Mouse (Mus musculus) left cerebral cortex, adult 8-10 months (tissue): ENCODE measurements around the gene Xylt1. TPM values are rescaled to one million over a fixed set of nuclear protein-coding genes. Genes with fewer than 3 reads are reported as not detected.
A peak's percentile ranks its signal among the peaks of the same experiment; 100 is the strongest.

Source experiments
- DNase-seq, 2 experiments: peaks; one replicate each; pipeline ENCODE4 v3.0.0; 2022; ENCODE audit warnings: low spot score in 2 of 2
- total RNA-seq, 4 experiments: library from RNA; stranded (reverse); gene quantifications; 2 replicates each; pipeline ENCODE4 v1.2.4; 2022

Xylt1 gene
- total RNA-seq, 4 experiments from 2014 or later = 46.8 to 52.9 (median 48.7) TPM

- no peak for DNase-seq
These were observed 131.5 kb downstream of the Xylt1 start for GRCm38 (mm10) chr7:117512301-117512700.

GRCm38 (mm10) chr7:117515794-117516193 lies 135.0 kb downstream of the Xylt1 start:
- DNase-seq = no peak

GRCm38 (mm10) chr7:117516896-117517295 lies 136.1 kb downstream of the Xylt1 start:
- DNase-seq = no peak

DNA sequence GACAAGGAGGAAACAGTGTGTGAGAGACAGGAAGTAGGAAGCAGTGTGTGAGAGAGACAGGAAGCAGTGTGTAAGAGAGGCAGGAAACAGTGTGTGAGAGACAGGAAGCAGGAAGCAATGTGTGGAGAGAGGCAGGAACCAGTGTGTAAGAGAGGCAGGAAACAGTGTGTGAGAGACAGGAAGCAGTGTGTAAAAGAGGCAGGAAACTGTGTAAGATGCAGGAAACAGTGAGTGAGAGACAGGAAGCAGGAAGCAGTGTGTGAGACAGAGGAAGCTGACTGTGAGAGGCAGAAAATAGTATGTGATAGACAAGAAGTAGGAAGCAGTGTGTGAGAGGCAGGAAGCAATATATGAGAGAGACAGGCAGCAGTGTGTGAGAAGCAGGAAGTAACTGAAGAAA lies 140.6 kb downstream of the Xylt1 start:
- DNase-seq = no peak

DNA sequence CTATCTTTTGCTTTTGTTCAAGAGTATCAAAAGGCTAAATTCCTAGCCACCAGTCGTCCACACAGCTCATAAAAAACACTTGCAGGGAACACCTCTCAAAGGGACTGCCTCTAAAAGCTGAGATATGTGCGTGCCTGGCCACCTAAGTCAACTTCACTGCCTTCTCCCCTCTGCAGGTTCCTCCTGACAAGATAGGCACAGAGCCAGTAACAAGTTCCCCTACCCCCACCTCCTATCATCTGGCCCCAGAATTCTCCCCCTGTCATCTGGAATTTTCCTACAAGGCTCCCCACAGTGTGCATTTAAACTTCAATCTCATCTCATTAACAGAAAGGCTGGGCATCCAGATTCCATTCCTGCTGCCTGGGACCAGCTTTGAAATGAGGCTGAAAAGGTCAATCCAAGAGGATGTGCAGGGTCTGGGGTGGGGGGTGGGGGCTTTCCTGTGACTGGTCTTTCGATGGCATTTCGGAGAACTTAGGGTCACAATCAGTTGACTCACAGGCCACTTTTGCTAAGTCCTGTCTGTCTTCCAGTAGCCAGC lies 141.4 kb downstream of the Xylt1 start:
- DNase-seq = no peak

DNA sequence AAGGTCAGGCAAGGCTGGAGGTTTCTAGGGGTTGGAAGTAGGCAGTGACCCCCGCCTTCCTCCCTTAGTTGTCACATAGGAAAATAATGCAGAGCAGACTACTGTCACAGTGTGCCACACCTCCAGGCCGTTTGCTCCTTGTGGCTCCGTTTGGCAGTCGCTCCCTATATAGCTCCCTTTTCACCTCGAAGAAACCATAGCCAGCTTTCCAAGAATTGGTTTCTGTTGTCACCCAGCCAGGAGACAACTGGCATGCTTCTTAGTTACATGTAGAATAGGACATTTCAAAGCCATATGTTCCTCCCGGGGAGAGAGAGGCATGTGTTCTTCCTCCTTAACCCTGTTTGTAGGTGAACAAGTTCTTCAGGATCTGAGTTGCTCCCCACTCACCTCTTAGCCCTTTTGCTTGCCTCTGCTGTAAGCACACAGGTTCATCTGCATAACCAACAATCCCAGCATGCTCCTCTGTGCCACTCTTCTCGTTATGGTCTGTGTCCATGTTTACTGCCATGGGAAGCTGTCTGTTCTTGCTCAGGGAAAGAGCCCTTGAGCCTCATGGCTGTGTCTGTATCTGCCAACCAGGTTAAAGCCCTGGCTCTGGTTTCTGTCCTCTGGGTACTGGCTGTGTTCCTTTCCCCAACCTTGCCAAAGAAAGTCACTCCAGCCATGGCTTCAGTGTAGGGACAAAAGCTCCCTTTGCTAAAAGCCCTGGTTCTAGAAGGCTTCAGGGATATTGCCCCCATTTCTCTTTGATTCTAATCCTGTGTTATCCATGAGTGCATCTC lies 143.8 kb downstream of the Xylt1 start:
- peak in 1 of 2 experiments; percentile 32 for DNase-seq

DNA sequence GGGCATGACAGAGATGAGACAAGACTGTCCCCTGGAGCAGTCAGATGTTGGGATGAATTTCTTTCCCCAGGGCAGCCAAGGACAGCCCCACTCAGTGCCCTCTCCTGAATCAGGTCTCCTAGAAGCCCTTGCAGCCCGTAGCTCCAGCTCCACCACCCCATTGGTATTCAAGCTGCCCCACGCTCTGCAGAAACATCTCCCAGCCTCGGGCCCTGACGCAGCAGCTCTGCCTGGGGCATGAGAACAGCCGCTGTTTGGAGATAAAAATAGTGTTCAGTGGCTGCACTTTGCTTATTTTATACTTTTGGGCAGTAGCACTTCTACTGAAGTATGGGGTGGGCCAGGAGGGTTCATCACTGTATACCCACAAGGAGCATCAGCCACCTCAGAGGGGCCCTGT lies 144.9 kb downstream of the Xylt1 start:
- no peak for DNase-seq

DNA sequence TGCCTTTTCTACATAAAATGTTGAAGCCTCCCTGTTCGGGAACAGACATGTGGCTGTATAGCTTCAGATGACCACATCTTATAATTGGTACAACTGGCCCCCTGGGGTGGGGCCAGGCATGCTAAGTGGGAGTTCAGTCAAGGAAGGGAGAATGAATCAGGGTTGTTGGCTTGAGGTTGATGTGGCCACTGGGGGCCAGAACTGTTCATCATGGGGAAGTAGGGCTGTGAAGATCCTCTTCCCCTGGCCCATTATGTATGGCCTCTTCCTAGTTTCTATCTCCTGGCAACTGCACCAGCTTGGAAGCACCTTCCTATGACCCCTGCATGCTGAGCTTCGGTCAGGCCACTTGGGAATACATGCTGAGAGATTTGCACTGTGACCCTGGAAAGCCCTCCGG lies 145.8 kb downstream of the Xylt1 start:
- no peak for DNase-seq

DNA sequence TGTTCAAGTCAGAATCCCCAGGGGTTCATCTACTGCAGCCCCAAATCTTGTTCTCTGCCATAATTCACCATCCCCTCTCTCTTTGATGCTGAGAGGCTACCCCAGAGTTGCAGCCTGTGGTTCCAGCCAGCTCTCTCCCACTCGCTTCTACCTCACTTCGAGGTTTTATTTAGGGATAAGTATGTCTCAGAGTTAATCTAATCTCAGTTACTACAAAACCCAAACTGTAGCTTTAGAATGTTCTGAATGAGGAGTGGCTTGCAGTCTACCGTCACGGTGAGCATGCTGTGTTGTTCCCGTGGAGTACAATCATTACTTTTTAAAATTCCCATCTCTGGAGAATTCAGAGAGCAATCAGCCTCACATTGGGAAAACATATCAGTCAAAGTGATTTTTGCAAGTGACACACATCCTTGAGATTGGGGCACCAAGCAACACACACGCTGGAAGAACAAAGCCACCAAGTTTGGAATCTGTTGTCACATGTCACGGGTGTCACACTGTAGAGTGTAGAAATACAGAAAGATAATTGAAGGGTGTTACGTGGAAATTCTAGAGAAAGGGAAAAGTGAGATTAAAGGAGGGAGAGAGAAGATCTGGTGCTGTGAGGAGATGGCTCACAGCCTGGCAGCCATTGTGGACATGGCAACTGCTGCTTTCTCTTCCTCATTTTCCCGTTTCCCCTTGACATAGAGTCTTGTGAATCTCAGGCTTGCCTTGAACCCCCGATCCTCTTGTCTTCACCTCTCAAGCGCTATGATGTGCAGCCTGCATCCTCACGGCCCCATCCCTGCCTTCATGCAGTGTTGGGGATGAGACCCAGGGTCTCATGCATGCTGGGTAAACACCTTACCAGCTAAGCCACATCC lies 149.2 kb downstream of the Xylt1 start:
- DNase-seq = no peak

- no peak for DNase-seq
These were observed 151.9 kb downstream of the Xylt1 start for GRCm38 (mm10) chr7:117532651-117533050.

DNA sequence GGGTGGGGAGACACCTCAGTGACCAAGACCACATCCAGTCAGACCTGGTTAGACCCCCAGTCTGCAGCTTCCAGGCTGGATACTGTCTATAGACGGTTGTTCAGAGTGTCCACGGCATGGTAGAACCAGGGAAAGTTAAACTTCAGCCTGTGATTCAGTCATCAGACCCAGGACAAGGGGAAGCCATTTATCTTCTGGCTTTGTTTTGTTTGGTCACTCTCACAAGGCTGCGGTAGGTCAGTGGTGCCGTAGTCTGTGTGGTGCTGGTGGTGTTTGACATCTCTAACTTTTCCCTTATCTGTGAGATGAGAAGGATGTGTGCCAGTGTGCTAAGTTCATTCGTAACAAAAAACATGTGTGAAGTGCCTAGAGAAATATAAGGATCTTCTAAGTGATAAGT lies 152.4 kb downstream of the Xylt1 start:
- no peak for DNase-seq

- DNase-seq = no peak
These were observed 159.2 kb downstream of the Xylt1 start for GRCm38 (mm10) chr7:117539931-117540330.

GRCm38 (mm10) chr7:117540413-117540812 lies 159.6 kb downstream of the Xylt1 start:
- no peak for DNase-seq

DNA sequence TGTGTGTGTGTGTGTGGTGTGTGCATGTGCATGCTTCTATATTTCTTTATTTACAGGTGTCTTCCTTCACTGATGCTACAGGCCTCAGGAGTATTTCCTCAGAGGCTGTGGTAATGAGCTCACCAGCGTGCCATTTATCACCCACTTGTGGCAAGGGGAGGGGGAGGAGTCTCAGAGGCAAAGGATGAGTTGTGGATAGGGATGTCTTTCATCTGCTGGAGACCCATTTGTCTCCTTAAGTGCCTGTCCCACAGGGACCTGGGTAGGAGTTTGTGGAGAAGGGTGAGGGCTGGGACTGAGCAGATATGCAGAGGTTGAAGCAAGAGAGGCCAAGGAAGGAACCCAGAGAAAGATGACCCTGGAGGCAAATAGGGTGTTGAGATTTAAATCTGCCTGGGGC lies 160.3 kb downstream of the Xylt1 start:
- DNase-seq = no peak

- no peak for DNase-seq
These were observed 160.9 kb downstream of the Xylt1 start for GRCm38 (mm10) chr7:117541681-117542080.

GRCm38 (mm10) chr7:117543041-117543440 lies 162.3 kb downstream of the Xylt1 start:
- DNase-seq = no peak

DNA sequence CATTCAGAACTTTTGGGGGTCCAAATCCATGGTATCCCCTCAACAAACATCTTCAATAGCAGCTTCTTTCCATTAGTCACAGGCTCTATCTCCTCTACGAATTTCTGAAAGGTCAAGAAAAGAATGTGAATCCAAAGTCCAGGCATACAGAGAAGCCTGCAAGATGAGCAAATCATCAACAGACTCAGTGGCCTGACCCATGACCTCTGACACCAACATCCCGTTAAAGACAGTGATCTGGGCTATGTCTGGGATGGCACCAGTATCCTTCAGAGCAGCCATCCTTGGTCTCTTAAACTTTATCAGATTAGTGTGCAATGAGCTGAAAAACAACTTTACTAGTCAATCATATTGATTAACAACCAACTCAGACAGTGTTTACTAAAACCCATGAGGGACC lies 163.3 kb downstream of the Xylt1 start:
- no peak for DNase-seq

- no peak for DNase-seq
These were observed 167.5 kb downstream of the Xylt1 start for GRCm38 (mm10) chr7:117548301-117548700.

- no peak for DNase-seq
These were observed 170.3 kb downstream of the Xylt1 start for GRCm38 (mm10) chr7:117550916-117551549.

- DNase-seq = no peak
These were observed 172.4 kb downstream of the Xylt1 start for GRCm38 (mm10) chr7:117553228-117553627.

DNA sequence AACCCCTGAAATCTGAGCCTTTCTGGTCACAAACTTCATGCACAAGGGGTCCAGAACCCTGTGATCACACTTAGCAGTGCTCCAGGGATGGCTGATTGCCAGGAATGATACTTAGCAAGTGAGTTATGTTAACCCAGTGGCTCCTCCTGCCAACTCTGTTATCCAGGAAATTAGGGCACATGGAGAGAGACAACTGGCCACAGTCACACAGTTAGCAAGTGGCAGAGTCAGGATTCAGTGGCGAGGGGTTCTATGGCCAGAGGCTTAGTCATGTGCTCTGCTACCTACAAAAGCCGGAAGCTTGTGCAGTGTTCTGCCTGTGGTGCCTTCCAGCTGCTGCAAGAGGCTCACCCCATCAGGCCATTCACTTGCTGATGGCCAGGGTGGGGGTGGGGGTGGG lies 175.0 kb downstream of the Xylt1 start:
- DNase-seq = no peak

DNA sequence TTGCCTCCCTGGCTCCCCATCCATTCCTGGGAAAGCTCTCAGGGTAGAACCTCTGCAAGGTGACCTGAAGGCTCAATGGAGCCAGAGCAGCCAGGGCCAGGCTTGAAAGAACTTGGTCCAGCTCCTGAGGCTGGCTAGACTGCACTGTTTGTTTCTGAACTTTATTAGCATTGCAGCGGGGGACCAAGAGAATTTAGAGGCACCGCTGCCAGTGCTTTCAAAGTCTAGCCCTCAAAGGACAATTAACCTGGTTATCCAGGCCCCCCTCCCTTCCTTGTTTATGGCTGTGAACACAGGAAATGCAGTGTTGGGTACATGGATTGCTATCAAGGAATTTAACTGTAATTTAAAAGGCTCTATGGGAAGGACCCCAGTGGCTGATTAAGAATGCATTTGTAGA lies 177.4 kb downstream of the Xylt1 start:
- DNase-seq = no peak
